Mouse (Mus musculus) spleen, adult 2 months (tissue): Measurements from ENCODE around the gene Slc16a10.

Experiments used
- CTCF ChIP-seq: fragments of 200-500 bp; IDR thresholded peaks from 2 replicates; pipeline ENCODE4 v1.5.1; 2011; ENCODE audit warnings: mild to moderate bottlenecking, inconsistent platforms; ENCODE audit not compliant: insufficient read depth, insufficient read length, insufficient replicate concordance; ENCODE audit errors: extremely low read depth
- POLR2A ChIP-seq: fragments of 200-500 bp; IDR thresholded peaks from 2 replicates; pipeline ENCODE4 v1.6.1; 2011; ENCODE audit warnings: low read depth, low read length, inconsistent platforms

GRCm38 (mm10) chr10:40130126-40130525, 11.9 kb downstream of the Slc16a10 start:
- TF ChIP-seq POLR2A (no peak), CTCF (no peak)
